Comparison of ENCODE assay signal across 8 mouse cellular contexts in genomic region chr15:87544401-87545129, GRCm38 (mm10). TPM values are rescaled to one million over a fixed set of nuclear protein-coding genes. Genes with fewer than 3 reads are reported as not detected.
DNase-seq lines count a peak whose midpoint lies in the region; ATAC-seq and TF ChIP-seq lines count a peak whose summit lies in the region.
"Had no signal": no experiment of that assay in that cellular context is flagged by ENCODE, and none has a peak within 500 bp of the region (broad histone marks: within the 10 kb centered on the region; RNA-seq: fewer than 3 reads in every experiment).

No protein-coding gene starts in this region.

- DNase-seq in lung, adult 2 months: no peak
- DNase-seq in cerebellum, postnatal 10 days: peak; percentile 74 to 76
- DNase-seq in gastrocnemius, postnatal 25 days: peak; percentile 11
- DNase-seq in layer of hippocampus, postnatal 36 days: peak; percentile 53 to 61
- peak; percentile 31 for DNase-seq in yolk sac, embryonic 10.5 days (ENCODE audit: low spot score)

- 0 out of 2 replicates have a peak overlapping the region, but pooled peaks have one; percentile 19 for H3K9ac ChIP-seq in lung, embryonic 15.5 days
- peak overlapping the region; percentile 75 for H3K9ac ChIP-seq in midbrain, embryonic 15.5 days

- peaks cover 83% of the 10 kb centered on the region for H3K27me3 ChIP-seq in lung, embryonic 15.5 days
- H3K27me3 ChIP-seq in midbrain, embryonic 15.5 days (replicated peaks): no peaks in the 10 kb centered on the region

- no peak overlapping the region for H3K27ac ChIP-seq in lung, embryonic 15.5 days
- peak overlapping the region; percentile 75 for H3K27ac ChIP-seq in midbrain, embryonic 15.5 days

- WGBS in lung, embryonic 15.5 days: under 1% methylated on average over 66 of the region's 84 CpGs
- 2% methylated on average over 83 of the region's 84 CpGs for WGBS in lung, adult 2 months
- under 1% methylated on average over 60 of the region's 84 CpGs for WGBS in midbrain, embryonic 15.5 days

- no peaks in the 10 kb centered on the region for H3K9me3 ChIP-seq in lung, embryonic 15.5 days
- no peaks in the 10 kb centered on the region for H3K9me3 ChIP-seq in midbrain, embryonic 15.5 days

- H3K36me3 ChIP-seq in lung, embryonic 15.5 days: no peaks in the 10 kb centered on the region
- no peaks in the 10 kb centered on the region for H3K36me3 ChIP-seq in midbrain, embryonic 15.5 days (replicated peaks)

- peak overlapping the region; percentile 79 for H3K4me2 ChIP-seq in lung, embryonic 15.5 days
- H3K4me2 ChIP-seq in midbrain, embryonic 15.5 days: peak overlapping the region; percentile 71

- TF ChIP-seq POLR2A in lung, adult 2 months (IDR thresholded peaks at IDR 0.05; ENCODE audit: borderline replicate concordance, extremely low read depth, low read depth, low read length): no peak

- TF ChIP-seq CTCF in lung, adult 2 months (IDR thresholded peaks at IDR 0.05; ENCODE audit: insufficient read depth, low read length): no peak

- peak; percentile 78 for ATAC-seq in lung, embryonic 15.5 days (ENCODE audit: borderline replicate concordance, extremely low read depth, low FRiP score, low TSS enrichment)
- peak; percentile 61 for ATAC-seq in midbrain, embryonic 15.5 days (replicated peaks)

- peaks cover 8% of the 10 kb centered on the region; the same call in 1 of the 2 replicates for H3K4me1 ChIP-seq in lung, embryonic 15.5 days
- no peaks in the 10 kb centered on the region for H3K4me1 ChIP-seq in lung, adult 2 months (ENCODE audit: control insufficient read depth, insufficient read depth, low read length)
- H3K4me1 ChIP-seq in midbrain, embryonic 15.5 days: peaks cover 41% of the 10 kb centered on the region

- H3K4me3 ChIP-seq in lung, embryonic 15.5 days: peak overlapping the region; percentile 41
- no peak overlapping the region for H3K4me3 ChIP-seq in lung, adult 2 months (replicated peaks; ENCODE audit: extremely low read depth, low read depth, low read length)
- H3K4me3 ChIP-seq in midbrain, embryonic 15.5 days: peak overlapping the region; percentile 65
- H3K4me3 ChIP-seq: erythroblast, embryonic 14.5 days had no signal

RNA-seq across cellular contexts. Expression of gene Fam19a5, which starts 0.5 kb away (rescaled TPM):
- polyA plus RNA-seq in lung, embryonic 15.5 days (2015; fragmentation: Nextera tagmentation; extraction: Ambion mirVana): 0.82 and 1.0 TPM in 2 replicates
- 1.3 and 1.8 TPM in 2 replicates for polyA plus RNA-seq in lung, adult 2 months (2012; rRNA removed)
- total RNA-seq in gastrocnemius, postnatal 25 days (2021): 1 to 10 TPM; 1.4 to 2.0 TPM
- 100 to 1,000 TPM; 134 to 137 TPM for total RNA-seq in layer of hippocampus, postnatal 36 days (2021)
- 27.6 and 29.2 TPM in 2 replicates for polyA plus RNA-seq in midbrain, embryonic 15.5 days (2015; fragmentation: Nextera tagmentation; extraction: Ambion mirVana)
- polyA plus RNA-seq: erythroblast, embryonic 14.5 days had no signal

Comparison
In these comparisons a context has a peak if more than half of its experiments do, and no peak if none do; other contexts are left out.
1. RNA of gene Fam19a5, which starts 0.5 kb away (polyA plus RNA-seq): 27.6 to 29.2 TPM in midbrain, embryonic 15.5 days; 1.3 to 1.8 TPM in lung, adult 2 months and 0.82 to 1.0 TPM in lung, embryonic 15.5 days; every median in the first group is over 10 times any median in the second.